Mouse (Mus musculus): ENCODE results near the gene Thap2. TPM values are rescaled to one million over a fixed set of nuclear protein-coding genes. Genes with fewer than 3 reads are reported as not detected.
A peak's percentile ranks its signal among the peaks of the same experiment; 100 is the strongest.

The Thap2 gene
- total RNA-seq, 2 experiments from 2014 or later: 13.0 to 18.3 TPM

DNA sequence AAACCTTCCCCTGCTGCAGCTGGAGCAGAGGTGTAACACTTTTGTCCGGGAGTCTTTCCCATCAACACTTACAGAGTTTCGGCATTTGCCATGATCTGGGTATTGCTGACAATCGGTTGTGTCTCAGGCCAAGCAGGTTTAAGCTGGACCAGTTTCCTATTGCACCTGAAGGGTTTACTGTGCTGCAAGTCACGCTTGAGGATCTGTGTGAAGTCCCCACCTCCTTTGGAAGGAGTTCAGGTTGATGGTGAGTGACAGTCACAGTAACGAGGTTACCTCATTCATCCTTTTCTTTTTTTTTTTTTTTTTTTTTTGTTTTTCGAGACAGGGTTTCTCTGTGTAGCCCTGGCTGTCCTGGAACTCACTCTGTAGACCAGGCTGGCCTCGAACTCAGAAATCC, 28.1 kb downstream of the Thap2 start:
- intact Hi-C loops (cut with DNase I): no loop called here
- DNase-seq: no peak

DNA sequence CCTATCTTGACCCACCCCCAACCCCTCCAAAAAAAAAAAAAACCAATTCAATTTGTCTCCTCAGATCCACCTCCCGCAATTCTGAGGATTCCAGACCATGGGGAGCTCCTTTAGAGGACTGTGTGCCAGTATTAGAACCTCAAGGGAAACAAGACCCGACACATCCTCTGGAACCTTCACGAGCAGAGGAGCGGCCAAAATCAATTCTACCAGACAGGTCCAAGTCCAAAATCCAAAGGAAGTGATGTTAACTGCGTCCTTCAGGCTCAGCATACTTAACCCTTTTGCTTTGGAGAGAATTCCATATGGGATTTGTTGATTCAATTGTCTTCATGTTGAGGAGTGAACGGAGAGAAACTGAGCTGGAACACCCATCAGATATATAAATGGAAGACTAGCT, 29.2 kb downstream of the Thap2 start:
- intact Hi-C loops (cut with DNase I): no loop called here
- DNase-seq: no peak

- intact Hi-C loops (cut with DNase I): no loop called here
- DNase-seq: no peak
These were observed 29.7 kb downstream of the Thap2 start for GRCm38 (mm10) chr10:115354553-115354952.

GRCm38 (mm10) chr10:115350810-115351397, 33.3 kb downstream of the Thap2 start:
- intact Hi-C loops (cut with DNase I): no loop called here

GRCm38 (mm10) chr10:115349509-115349908, 34.7 kb downstream of the Thap2 start:
- DNase-seq: no peak
- intact Hi-C loops (cut with DNase I): no loop called here

More at GRCm38 (mm10) chr10:115350810-115351397, 33.3 kb downstream of the Thap2 start:
- no peak for DNase-seq

- intact Hi-C loops (cut with DNase I): no loop called here
These were observed 35.2 kb downstream of the Thap2 start for GRCm38 (mm10) chr10:115349029-115349428.

GRCm38 (mm10) chr10:115348131-115348530, 36.1 kb downstream of the Thap2 start:
- DNase-seq: no peak
- intact Hi-C loops (cut with DNase I): no loop called here

More at GRCm38 (mm10) chr10:115349029-115349428, 35.2 kb downstream of the Thap2 start:
- no peak for DNase-seq

DNA sequence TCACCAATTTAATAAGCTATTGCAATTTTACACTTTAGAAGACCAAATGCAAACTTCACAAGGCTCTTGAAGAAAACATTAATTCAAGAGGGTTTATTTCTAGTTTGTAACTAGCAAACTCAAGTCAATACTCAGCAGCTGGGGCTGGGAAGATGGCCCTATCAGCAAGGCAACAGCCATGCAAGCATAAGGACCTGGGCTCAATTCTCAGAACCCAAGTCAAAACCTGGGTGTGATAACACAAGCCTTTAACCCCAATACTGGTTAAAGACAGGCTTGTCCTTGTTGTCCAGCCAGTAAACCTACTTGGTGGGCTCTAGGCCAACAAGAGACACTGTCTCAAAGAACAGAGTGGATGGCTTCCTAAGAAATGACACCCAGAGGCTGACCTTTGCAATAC, 37.8 kb downstream of the Thap2 start:
- DNase-seq: no peak
- intact Hi-C loops (cut with DNase I): no loop called here

- intact Hi-C loops (cut with DNase I): no loop called here
- DNase-seq: no peak
These were observed 41.3 kb downstream of the Thap2 start for GRCm38 (mm10) chr10:115342771-115343425.

DNA sequence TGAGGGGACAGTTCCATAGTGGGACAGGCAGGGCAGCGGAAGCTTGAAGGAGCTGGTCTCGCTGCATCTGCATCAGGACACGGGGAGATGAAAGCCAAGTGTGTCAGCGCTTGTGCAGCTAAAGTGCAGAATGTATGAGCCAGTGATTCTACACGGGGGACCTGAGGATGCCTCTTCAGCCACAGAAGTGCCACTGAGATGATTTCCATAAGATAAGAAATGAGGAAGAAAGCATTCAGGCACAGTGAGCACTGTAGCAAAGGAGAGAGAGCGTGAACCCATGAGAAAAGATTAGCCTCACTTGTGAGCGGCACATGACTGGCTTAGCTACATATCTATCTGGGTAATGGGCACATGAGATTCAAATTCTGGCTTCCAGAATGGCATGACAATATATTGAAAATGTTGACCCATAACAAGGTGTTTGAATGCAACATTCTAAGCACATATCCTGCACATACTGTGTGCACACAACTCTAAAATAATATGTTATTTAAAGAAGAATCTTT, 44.4 kb downstream of the Thap2 start:
- no peak for DNase-seq
- intact Hi-C loops (cut with DNase I): no loop called here

DNA sequence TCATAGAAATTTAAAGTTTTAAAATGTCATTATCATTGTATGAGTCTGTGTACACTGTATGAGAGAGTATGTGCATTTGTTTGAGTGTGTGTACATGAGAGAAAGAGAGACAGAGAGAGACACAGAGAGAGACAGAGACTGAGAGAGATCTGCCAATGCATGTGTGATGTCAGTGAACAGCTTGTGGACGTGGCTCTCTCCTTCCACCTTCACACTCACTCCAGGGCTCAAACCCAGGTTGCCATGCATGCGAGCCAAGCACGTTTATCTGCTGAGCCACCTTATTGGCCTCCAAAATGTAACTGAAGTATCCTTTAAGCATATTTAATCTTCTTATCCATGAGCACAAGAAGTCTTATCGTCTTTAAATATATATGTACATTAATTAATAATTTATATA, 47.3 kb downstream of the Thap2 start:
- DNase-seq: no peak
- intact Hi-C loops (cut with DNase I): no loop called here

- no peak for DNase-seq
- intact Hi-C loops (cut with DNase I): no loop called here
These were observed 50.7 kb downstream of the Thap2 start for GRCm38 (mm10) chr10:115333528-115333927.

GRCm38 (mm10) chr10:115332997-115333396, 51.2 kb downstream of the Thap2 start:
- intact Hi-C loops (cut with DNase I): no loop called here

DNA sequence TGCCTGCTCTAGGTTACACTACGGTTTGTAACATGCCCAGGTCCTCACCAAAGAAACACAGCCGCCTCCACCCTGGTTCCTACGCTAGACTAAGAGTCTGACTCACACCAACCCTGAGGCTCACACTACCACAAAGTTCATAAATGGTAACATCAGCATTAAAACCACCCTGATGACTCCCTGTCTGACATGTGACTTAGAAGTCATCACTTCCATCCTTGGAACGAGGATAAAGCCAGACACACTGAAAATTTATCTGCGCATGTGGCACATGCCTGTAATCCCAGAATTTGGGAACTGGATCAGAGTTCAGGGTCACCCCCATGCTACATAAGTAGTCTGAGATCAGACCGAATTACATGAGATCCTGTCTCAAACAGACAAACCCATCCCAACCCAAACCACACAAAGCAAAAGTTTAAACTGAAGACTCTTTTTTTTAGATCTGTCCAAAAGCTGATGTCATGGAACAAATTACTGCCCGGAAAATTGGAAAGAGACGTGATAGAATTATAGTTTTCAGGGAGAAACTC, 51.8 kb downstream of the Thap2 start:
- no peak for DNase-seq
- intact Hi-C loops (cut with DNase I): no loop called here

More at GRCm38 (mm10) chr10:115332997-115333396, 51.2 kb downstream of the Thap2 start:
- no peak for DNase-seq

DNA sequence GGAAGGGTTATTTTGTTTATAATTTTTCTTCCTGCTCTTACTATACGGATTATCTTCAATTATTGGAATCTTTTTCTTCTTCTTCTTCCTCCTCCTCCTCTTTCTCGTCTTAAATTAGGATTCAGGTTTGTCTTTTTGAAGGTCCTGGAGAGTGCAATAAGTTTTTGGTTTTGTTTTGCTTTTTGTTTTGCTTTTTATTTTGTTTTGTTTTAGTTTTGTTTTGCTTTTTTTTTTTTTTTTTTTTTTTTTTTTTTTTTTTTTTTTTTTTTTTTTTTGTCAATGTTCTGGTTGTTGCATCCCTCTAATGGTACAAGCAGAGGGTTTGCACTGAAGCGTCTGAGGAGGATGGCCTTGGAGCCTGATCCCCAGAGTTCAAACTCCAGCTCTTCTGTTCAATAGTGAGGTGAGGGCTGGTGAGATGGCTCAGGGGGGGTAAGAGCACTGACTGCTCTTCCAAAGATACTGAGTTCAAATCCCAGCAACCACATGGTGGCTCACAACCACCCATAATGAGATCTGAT, 55.2 kb downstream of the Thap2 start:
- intact Hi-C loops (cut with DNase I): loop anchor here (10.0 kb wide), 1 partner anchor 866 kb away; no protein-coding TSS in a partner anchor

DNA sequence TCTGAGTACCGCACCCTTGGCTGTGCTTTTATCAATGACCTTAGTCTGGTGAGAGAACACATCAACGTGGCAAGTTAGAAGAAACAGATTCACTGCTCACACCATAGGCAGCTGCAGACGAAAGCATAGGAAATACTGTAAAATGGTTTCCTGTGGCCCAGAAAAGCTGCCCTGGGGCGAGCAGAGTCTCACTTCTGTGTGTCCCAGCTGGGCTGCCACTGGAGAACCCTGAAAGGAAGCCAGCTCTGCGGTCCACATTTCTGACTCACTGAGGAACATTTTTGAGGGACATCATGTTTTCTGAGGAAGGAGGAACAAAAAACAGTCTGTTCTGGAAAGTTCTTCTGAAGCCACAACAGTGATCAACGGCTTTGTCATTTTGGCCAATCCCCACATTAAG, 55.7 kb downstream of the Thap2 start:
- intact Hi-C loops (cut with DNase I): loop anchor here (10.0 kb wide), 1 partner anchor 866 kb away; no protein-coding TSS in a partner anchor
- DNase-seq: no peak

More for the DNA sequence above, 55.2 kb downstream of the Thap2 start:
- no peak for DNase-seq

- intact Hi-C loops (cut with DNase I): loop anchor here (10.0 kb wide), 1 partner anchor 872 kb away; no protein-coding TSS in a partner anchor
- DNase-seq: peak; percentile 66
These were observed 60.9 kb downstream of the Thap2 start for GRCm38 (mm10) chr10:115323295-115323694.

DNA sequence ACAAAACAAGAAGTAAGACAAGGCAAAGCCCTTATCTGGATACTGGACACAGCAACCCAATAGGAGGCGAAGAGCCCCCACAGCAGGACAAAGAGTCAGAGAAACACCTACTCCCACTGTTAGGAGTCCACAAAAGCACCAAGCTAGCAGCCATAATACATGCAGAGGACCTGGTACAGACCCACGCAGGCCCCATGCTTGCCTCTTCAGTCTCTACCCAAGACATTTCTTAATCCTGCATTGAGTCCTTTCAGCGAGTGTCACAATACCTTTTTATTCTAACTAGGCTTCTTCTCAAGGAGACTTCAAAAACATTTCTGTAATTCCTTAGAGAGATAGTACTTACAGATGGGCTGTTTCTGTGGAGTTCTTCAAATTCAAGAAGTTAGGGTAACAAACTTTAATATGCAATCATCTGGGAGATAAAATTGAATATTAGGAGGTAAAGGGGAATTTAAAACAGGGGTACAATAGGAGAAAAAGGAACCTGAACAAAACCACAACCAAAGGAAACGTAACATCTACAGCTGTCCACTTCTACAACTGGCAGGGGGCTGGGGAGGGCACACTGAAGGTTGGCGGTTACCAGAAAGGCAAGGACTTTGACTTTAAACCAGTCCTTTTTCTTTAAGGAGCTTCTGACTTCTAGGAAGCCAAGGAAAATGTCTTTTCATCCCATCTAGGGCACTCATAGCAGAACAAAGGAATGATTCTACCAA, 62.8 kb downstream of the Thap2 start:
- intact Hi-C loops (cut with DNase I): loop anchor here (10.0 kb wide), 1 partner anchor 873 kb away; no protein-coding TSS in a partner anchor
- no peak for DNase-seq

Data from left cerebral cortex, postnatal 4 days (tissue).